Mouse (Mus musculus) olfactory bulb, adult 2 months (tissue): Measurements from ENCODE around the gene Slc39a2.

Source experiments
- CTCF ChIP-seq: fragments of 200-500 bp; IDR thresholded peaks from 2 replicates; pipeline ENCODE4 v1.5.1; 2012; ENCODE audit warnings: low read depth, mild to moderate bottlenecking, low read length, moderate library complexity; ENCODE audit not compliant: insufficient read depth
- POLR2A ChIP-seq: fragments of 200-500 bp; IDR thresholded peaks from 2 replicates; pipeline ENCODE4 v1.6.1; 2012; ENCODE audit warnings: mild to moderate bottlenecking, low read depth, low read length, moderate library complexity; ENCODE audit not compliant: insufficient read depth

DNA sequence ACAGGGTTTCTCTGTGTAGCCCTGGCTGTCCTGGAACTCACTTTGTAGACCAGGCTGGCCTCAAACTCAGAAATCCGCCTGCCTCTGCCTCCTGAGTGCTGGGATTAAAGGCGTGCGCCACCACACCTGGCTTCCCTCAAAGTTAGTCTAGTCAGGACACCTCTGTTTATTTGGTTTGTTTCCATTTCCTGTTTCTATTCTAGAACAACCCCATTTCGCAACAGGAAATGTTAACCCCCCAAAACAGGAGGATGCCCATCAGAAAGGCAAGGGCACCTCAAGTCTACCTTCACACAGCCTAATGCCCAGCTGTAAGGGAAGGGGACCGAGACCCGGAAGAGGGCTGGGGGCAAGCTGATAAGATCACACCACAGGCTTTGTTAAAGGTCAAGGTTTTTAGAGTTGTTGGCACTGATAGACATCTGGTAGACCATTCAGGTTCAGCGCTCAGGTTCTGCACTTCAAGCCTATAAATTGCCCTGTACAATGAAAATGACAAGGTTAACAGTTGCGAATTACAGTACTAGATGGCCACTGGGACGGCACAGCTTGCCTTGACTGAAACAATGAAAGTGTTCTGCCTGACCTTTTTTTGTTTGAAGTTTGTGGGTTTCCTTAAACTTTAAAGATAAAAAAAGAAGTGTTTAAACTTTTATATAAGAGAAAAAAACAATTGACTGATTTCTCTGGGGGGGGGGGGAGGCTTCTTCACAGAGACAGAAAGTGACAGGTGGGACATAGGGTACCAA, at the start of gene Slc39a2:
- no peak for TF ChIP-seq CTCF
- no peak for TF ChIP-seq POLR2A
